Comparison of ENCODE assay signal across 12 mouse cellular contexts in the genomic region with DNA sequence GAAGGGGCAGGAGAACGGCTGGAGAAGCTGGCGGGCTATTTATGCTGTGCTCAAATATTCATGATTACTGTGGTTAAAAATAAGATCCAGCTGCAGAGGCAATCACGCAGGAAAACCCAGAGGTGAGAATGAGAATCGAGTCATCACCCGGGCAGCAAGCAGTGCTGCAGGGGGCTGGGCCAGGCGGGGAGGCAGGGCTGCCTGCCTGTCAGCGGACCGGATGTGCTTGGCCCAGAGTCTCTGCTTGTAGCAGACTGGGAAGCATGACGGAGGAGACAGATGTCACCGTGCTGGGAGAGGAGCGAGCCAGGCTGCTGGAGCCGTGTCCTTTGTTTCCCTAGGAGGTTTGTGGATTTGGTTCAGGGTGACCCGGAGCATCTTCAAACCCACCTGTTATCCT. TPM values are rescaled to one million over a fixed set of nuclear protein-coding genes. Genes with fewer than 3 reads are reported as not detected.
DNase-seq lines count a peak whose midpoint lies in the region; ATAC-seq and TF ChIP-seq lines count a peak whose summit lies in the region.
"Had no signal": no experiment of that assay in that cellular context is flagged by ENCODE, and none has a peak within 500 bp of the region (broad histone marks: within the 10 kb centered on the region; RNA-seq: fewer than 3 reads in every experiment).

No protein-coding gene starts in this region.

- H3K9me3 ChIP-seq in embryonic facial prominence, embryonic 12.5 days, result peaks cover 5% of the 10 kb centered on the region; the same call in 1 of the 2 replicates
- H3K9me3 ChIP-seq in embryonic facial prominence, embryonic 10.5 days, result no peaks in the 10 kb centered on the region
- H3K9me3 ChIP-seq in stomach, postnatal 0 days (ENCODE audit: control insufficient read depth, low read length), result no peaks in the 10 kb centered on the region
- H3K9me3 ChIP-seq: embryonic facial prominence, embryonic 15.5 days; liver, embryonic 13.5 days had no signal

- H3K27me3 ChIP-seq in embryonic facial prominence, embryonic 12.5 days, result no peaks in the 10 kb centered on the region
- H3K27me3 ChIP-seq in embryonic facial prominence, embryonic 10.5 days (replicated peaks; ENCODE audit: low read depth, poor library complexity, severe bottlenecking), result no peaks in the 10 kb centered on the region
- no peaks in the 10 kb centered on the region for H3K27me3 ChIP-seq in stomach, postnatal 0 days (ENCODE audit: control insufficient read depth, insufficient read depth, low read length)
- H3K27me3 ChIP-seq: embryonic facial prominence, embryonic 15.5 days; liver, embryonic 13.5 days had no signal

- H3K4me2 ChIP-seq in embryonic facial prominence, embryonic 12.5 days (replicated peaks), result no peak overlapping the region
- H3K4me2 ChIP-seq in stomach, postnatal 0 days (replicated peaks; ENCODE audit: low read depth), result no peak overlapping the region
- H3K4me2 ChIP-seq: embryonic facial prominence, embryonic 15.5 days; liver, embryonic 13.5 days had no signal

- peaks cover 4% of the 10 kb centered on the region; the same call in 1 of the 2 replicates for H3K4me1 ChIP-seq in embryonic facial prominence, embryonic 12.5 days
- peaks cover under 1% of the 10 kb centered on the region; the same call in 1 of the 2 replicates for H3K4me1 ChIP-seq in embryonic facial prominence, embryonic 10.5 days
- no peaks in the 10 kb centered on the region for H3K4me1 ChIP-seq in stomach, postnatal 0 days (replicated peaks; ENCODE audit: control insufficient read depth, insufficient read depth)
- H3K4me1 ChIP-seq: liver, embryonic 13.5 days had no signal

- TF ChIP-seq CTCF in stomach, postnatal 0 days (IDR thresholded peaks at IDR 0.05; ENCODE audit: low read depth), result no peak

- no peaks in the 10 kb centered on the region for H3K36me3 ChIP-seq in embryonic facial prominence, embryonic 12.5 days
- no peaks in the 10 kb centered on the region for H3K36me3 ChIP-seq in embryonic facial prominence, embryonic 10.5 days (replicated peaks)
- H3K36me3 ChIP-seq in stomach, postnatal 0 days (ENCODE audit: control insufficient read depth, insufficient read depth, low read length), result no peaks in the 10 kb centered on the region
- H3K36me3 ChIP-seq: embryonic facial prominence, embryonic 15.5 days; liver, embryonic 13.5 days had no signal

- WGBS in embryonic facial prominence, embryonic 12.5 days, result 45% methylated on average over 13 of the region's 13 CpGs
- WGBS in embryonic facial prominence, embryonic 10.5 days, result 71% methylated on average over 13 of the region's 13 CpGs
- 47% methylated on average over 13 of the region's 13 CpGs for WGBS in stomach, postnatal 0 days

- no peak for ATAC-seq in embryonic facial prominence, embryonic 12.5 days (ENCODE audit: insufficient number of reproducible peaks, insufficient read depth, low FRiP score, low TSS enrichment)
- no peak for ATAC-seq in stomach, postnatal 0 days (ENCODE audit: low FRiP score, low TSS enrichment)

- no peak overlapping the region for H3K4me3 ChIP-seq in embryonic facial prominence, embryonic 12.5 days
- H3K4me3 ChIP-seq in embryonic facial prominence, embryonic 10.5 days, result no peak overlapping the region
- H3K4me3 ChIP-seq in stomach, postnatal 0 days (ENCODE audit: low read depth, low read length), result no peak overlapping the region
- H3K4me3 ChIP-seq: embryonic facial prominence, embryonic 15.5 days; liver, embryonic 13.5 days had no signal

- no peak for TF ChIP-seq EP300 in stomach, postnatal 0 days (optimal IDR thresholded peaks at IDR 0.05)

- H3K27ac ChIP-seq in embryonic facial prominence, embryonic 12.5 days, result no peak overlapping the region
- no peak overlapping the region for H3K27ac ChIP-seq in embryonic facial prominence, embryonic 10.5 days (replicated peaks)
- no peak overlapping the region for H3K27ac ChIP-seq in stomach, postnatal 0 days (replicated peaks)
- H3K27ac ChIP-seq: embryonic facial prominence, embryonic 15.5 days; liver, embryonic 13.5 days had no signal

- DNase-seq in embryonic facial prominence, embryonic 10.5 days (ENCODE audit: low spot score), result no peak
- DNase-seq in kidney, postnatal 10 days, result peak; percentile 61
- no peak for DNase-seq in kidney, adult 18-20 months
- DNase-seq in brain, adult 2 months (ENCODE audit: low read depth, low spot score), result peak; percentile 67
- DNase-seq in layer of hippocampus, postnatal 14 days (ENCODE audit: low spot score in 2 of 2), result peak; percentile 48 to 51
- DNase-seq in spleen, adult 18-20 months, result no peak
- DNase-seq in stomach, postnatal 0 days (ENCODE audit: low spot score), result no peak
- DNase-seq: B cell, adult 2 months; gastrocnemius, postnatal 10 days; liver, embryonic 13.5 days had no signal

- 0 out of 2 replicates have a peak overlapping the region, but pooled peaks have one; percentile 19 for H3K9ac ChIP-seq in embryonic facial prominence, embryonic 12.5 days
- H3K9ac ChIP-seq in stomach, postnatal 0 days (ENCODE audit: low read length), result no peak overlapping the region
- H3K9ac ChIP-seq: embryonic facial prominence, embryonic 15.5 days; liver, embryonic 13.5 days had no signal

RNA-seq across cellular contexts. Expression of gene Gna12, which starts 54.7 kb away (rescaled TPM):
- 30.5 and 57.8 TPM in 2 replicates for polyA plus RNA-seq in embryonic facial prominence, embryonic 12.5 days (2016; fragmentation: Nextera tagmentation; extraction: Ambion mirVana)
- polyA plus RNA-seq in embryonic facial prominence, embryonic 10.5 days (2016; fragmentation: Nextera tagmentation; extraction: Ambion mirVana), result 11.4 and 14.1 TPM in 2 replicates
- total RNA-seq in layer of hippocampus, postnatal 14 days (2021), result 10 to 100 TPM; 88.7 to 96.0 TPM
- 19.6 and 24.8 TPM in 2 replicates for polyA plus RNA-seq in stomach, postnatal 0 days (2015; fragmentation: Nextera tagmentation; extraction: Ambion mirVana)

Comparison
In these comparisons a context has a peak if more than half of its experiments do, and no peak if none do; other contexts are left out.
1. DNase-seq: peak in kidney, postnatal 10 days (single experiment), brain, adult 2 months (single experiment) and layer of hippocampus, postnatal 14 days (2 of 2); none in embryonic facial prominence, embryonic 10.5 days (single experiment), kidney, adult 18-20 months (single experiment), spleen, adult 18-20 months (0 of 2) and stomach, postnatal 0 days (single experiment).